Mouse (Mus musculus) brain, embryonic 18.5 days (tissue): ENCODE measurements around the gene Sorcs2.

Source experiments
- DNase-seq: peaks from one replicate; pipeline ENCODE4 v3.0.0-alpha.2; 2012; ENCODE audit warnings: low read depth, low spot score

Sorcs2 gene

GRCm38 (mm10) chr5:36069503-36070360 is 328.2 kb downstream of the Sorcs2 start:
- no peak for DNase-seq

GRCm38 (mm10) chr5:36067651-36068181 is 330.2 kb downstream of the Sorcs2 start:
- DNase-seq = no peak

GRCm38 (mm10) chr5:36057804-36058322 is 340.1 kb downstream of the Sorcs2 start:
- no peak for DNase-seq

GRCm38 (mm10) chr5:36056921-36057320 is 341.0 kb downstream of the Sorcs2 start:
- DNase-seq = no peak

GRCm38 (mm10) chr5:36055876-36056275 is 342.1 kb downstream of the Sorcs2 start:
- no peak for DNase-seq

GRCm38 (mm10) chr5:36054498-36054897 is 343.4 kb downstream of the Sorcs2 start:
- DNase-seq = no peak

- no peak for DNase-seq
Measured at GRCm38 (mm10) chr5:36043154-36043553, 354.8 kb downstream of the Sorcs2 start.

- DNase-seq = no peak
Measured at GRCm38 (mm10) chr5:36041756-36042155, 356.2 kb downstream of the Sorcs2 start.

GRCm38 (mm10) chr5:36041236-36041562 is 356.7 kb downstream of the Sorcs2 start:
- no peak for DNase-seq

GRCm38 (mm10) chr5:36040398-36041235 is 357.3 kb downstream of the Sorcs2 start:
- DNase-seq = peak; percentile 20

GRCm38 (mm10) chr5:36039596-36039995 is 358.3 kb downstream of the Sorcs2 start:
- no peak for DNase-seq

- peak; percentile 61 for DNase-seq
Measured at GRCm38 (mm10) chr5:36033531-36034426, 364.2 kb downstream of the Sorcs2 start.

- DNase-seq = no peak
Measured at GRCm38 (mm10) chr5:36025076-36025475, 372.9 kb downstream of the Sorcs2 start.

- DNase-seq = no peak
Measured at GRCm38 (mm10) chr5:36024003-36024685, 373.8 kb downstream of the Sorcs2 start.

- DNase-seq = no peak
Measured at GRCm38 (mm10) chr5:36022361-36022760, 375.6 kb downstream of the Sorcs2 start.

- no peak for DNase-seq
Measured at GRCm38 (mm10) chr5:36021091-36021490, 376.8 kb downstream of the Sorcs2 start.

GRCm38 (mm10) chr5:36018366-36018765 is 379.6 kb downstream of the Sorcs2 start:
- DNase-seq = no peak

GRCm38 (mm10) chr5:36009405-36009804 is 388.5 kb downstream of the Sorcs2 start:
- DNase-seq = no peak

- DNase-seq = no peak
Measured at GRCm38 (mm10) chr5:36007649-36008048, 390.3 kb downstream of the Sorcs2 start.

GRCm38 (mm10) chr5:36006586-36006985 is 391.4 kb downstream of the Sorcs2 start:
- DNase-seq = no peak

- no peak for DNase-seq
Measured at GRCm38 (mm10) chr5:36006106-36006505, 391.8 kb downstream of the Sorcs2 start.
